Mouse (Mus musculus) spleen, postnatal 4 days (tissue): ENCODE results near the gene Mtif3.
"Not testable (repeated sequence)": the region's sequence is repeated elsewhere in the genome, so short reads cannot be mapped to it uniquely, and the experiment has no call there.

ENCODE experiments used
- DNase-seq, 2 experiments: peaks; one replicate each; pipeline ENCODE4 v3.0.0; 2022; ENCODE audit warnings: low spot score in 2 of 2

Gene Mtif3

DNA sequence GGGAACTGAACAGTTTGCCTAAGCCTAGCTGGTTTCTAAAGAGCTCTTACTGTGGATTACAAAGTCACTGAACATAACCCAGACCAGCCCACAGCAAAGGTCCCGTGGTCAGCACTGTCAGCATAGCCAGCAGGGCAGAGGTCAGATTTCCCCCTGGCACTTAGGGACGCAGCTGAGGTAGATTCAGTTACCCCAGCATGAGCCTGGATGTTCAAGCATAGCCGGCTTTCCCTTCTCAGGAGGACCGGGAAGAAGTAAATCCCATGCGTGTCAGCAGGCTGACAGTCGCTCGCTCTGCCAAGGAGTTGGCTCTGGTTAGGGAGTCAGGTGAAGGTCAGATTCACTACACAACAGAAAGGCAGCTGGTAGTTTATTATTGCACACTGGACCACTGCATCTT is 9.0 kb downstream of the Mtif3 start:
- DNase-seq = no peak

DNA sequence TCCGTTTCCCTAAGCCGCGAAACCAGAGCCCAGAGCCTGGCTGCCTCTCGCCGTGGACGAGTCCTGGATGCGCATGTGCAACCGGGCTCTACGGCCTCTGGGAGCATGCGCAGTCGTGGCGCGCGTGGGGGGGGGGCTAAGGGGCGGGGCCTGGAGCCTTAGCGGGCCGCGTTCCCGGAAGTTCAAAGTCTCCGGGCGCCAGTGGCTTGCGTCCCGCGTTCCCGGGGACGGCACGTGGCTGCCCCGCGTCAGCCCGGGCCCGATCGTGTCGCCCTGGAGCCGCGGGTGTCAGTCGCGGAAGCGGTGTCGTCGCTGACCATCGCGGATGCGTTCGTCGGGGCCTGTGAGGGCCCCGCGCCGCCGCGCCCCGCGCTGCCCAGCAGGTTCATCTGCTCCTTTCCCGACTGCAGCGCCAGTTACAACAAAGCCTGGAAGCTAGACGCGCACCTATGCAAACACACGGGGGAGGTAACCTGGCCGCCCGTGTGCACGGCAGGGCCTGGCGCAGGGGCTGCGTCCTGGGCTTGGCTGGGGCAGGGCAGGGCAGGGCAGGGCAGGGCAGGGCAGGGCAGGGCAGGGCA is 15.0 kb downstream of the Mtif3 start, which contains the start of gene Gtf3a:
Gene Gtf3a (plus strand): TSS at position 150 of the 581 bp plus-strand sequence.
- DNase-seq = peak; percentile 74 to 92

DNA sequence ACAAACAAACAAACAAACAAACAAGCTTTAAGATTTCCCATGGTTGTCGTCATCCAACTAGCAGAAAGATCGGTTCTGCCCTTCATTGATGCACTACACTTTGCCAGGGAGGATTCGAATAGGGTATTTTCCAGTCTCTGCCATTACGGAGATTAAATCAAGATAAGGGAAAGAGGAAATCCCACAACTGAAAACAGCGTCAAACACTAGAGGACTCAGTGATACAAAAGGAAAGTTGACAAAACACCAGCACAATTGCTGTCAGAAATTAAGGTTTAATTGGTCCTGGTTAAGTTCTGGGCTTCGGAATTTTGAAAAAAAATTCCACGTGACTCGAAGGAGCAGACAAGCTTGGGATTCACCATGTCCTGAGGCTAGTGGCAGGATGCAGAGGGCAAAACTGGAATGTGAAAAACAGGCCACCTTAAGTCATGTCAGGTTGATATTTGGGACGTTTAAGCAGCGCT is 15.5 kb downstream of the Mtif3 start:
- no peak for DNase-seq

DNA sequence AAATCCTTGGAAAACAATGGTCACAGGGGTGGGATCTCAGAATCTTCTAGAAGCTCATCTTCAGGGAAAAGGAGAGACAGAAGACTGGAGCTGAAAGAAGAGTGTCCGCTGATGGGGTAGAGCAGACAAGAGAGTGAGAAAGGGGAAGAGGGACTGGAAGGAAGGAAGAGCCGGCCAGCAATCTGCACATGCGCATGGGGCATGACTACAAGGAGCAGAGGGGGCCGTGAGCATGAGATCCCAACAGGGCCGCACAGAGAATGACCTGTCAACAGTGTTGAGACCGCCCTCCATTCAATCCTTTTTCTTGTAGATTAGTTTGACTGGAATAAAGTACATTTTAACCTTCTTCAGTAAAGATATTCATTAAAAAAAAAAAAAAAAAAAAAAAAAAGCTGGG is 16.1 kb downstream of the Mtif3 start:
- DNase-seq = no peak

DNA sequence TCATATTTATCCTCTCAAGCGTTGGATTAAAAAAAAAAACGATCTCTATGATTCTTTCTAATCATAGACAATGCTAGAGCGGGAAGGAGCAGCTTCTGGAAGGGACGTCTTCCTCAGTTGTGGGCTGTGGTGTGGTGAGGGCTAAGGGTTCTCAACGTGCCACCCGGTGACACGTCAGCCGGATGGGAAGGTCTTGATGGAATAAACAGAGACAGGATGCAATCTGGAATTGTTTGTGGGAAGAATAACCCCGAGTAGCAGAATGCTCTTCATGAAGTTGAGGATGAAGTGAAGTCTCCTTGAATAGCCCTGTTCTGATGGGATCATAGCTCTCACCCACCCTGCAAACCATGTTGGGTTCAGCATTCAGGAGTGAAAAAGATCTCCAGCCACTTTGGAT is 16.9 kb downstream of the Mtif3 start:
- no peak for DNase-seq

DNA sequence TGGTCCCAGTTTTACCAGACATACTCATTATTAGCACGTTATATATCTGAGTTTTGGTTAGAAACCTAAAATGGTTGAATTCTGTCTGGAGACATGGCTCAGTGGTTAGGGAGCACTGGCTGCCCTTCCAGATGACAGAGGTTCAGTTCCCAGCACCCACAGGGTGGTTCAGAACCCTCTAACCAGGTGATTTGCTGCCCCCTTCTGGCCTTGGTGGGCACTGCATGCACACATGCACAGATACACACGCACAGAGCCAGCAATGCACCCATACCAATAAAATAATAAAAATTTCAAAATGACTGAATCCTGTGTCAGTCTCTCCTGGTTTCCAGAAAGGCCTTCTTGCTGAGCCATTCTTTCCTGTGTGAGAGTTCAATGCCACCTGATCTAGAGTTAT is 19.0 kb downstream of the Mtif3 start:
- DNase-seq = no peak

DNA sequence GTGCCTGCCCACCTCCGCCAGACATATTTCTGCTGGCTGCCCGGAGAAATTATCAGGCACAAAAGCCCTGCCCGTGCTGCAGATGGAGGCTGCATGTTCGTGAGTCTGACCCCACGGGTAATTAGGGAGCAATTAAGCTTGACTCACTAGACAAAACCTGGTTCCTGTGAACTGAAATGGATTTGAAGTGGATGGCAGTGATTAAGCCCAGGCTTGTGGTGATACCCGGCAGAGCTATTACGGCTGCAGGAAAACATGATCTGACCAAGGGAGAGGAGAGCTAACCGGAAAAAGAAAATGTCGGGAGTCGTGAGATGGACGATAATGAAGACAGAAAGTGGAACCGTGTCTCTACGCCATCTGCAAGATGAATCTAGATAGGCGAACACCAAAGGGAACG is 20.6 kb downstream of the Mtif3 start:
- no peak for DNase-seq

DNA sequence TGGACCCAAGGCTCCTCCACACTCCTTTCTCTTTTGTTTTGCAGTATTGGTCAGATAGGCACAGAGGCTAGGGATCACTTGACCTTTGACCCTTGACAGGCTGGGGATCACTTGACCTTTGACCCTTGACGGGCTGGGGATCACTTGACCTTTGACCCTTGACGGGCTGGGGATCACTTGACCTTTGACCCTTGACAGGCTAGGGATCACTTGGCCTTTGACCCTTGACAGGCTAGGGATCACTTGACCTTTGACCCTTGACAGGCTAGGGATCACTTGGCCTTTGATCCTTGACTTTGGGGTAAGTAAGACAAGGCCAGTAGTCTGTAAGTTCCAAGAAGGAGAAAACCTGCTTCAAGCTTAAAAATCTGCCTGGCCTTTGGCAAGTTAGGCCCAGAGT is 21.7 kb downstream of the Mtif3 start:
- not testable (repeated sequence) for DNase-seq

DNA sequence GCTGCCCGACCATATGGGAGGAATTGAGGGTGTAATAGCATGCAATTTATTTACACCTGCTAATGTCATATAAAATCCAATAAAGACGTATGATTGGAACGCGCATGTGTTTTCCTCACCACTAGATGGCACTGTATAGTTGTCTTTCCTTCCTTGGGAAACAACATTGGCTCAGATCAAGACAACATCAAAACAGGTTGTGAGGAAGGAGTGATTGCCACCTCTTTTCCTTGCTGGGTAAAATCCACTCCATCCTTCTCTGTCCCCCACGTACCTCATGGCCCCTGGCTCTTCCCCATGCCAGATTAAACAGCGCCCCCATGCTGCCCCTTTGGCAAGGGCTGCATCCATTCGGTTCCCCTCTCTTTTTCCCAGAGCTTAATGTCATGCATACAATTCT is 23.4 kb downstream of the Mtif3 start:
- DNase-seq = no peak

DNA sequence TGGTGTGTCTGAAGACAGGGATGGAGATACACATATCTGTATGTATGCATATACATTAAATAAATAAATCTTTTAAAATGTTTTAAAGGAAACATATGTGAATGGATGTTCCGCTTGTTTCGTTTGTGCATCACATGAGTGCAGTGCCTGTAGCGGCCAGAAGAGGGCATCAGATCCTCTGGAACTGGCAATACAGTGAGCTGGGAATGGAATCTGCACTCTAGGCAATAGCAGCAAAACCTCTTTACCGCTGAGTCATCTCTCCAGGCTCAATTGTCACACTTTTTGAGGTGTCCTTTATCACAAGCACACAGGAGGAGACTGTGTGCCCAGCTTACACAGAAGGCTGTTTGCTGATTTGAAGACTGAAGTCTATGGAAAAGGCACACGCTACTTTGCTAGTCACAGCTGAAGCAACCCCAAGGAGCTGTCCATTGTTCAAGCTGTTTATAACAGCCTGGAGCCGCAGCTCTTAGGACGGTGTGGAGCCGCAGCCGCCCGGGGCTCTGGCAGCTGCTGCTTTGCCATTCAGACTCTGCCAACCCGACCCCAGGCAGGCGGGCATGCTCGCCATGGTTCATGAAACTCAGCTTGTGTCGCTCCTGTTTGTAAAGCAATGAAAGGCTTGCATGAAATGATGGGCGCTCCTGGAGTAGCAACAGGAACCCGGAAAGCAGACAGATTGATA is 24.3 kb downstream of the Mtif3 start:
- no peak for DNase-seq

DNA sequence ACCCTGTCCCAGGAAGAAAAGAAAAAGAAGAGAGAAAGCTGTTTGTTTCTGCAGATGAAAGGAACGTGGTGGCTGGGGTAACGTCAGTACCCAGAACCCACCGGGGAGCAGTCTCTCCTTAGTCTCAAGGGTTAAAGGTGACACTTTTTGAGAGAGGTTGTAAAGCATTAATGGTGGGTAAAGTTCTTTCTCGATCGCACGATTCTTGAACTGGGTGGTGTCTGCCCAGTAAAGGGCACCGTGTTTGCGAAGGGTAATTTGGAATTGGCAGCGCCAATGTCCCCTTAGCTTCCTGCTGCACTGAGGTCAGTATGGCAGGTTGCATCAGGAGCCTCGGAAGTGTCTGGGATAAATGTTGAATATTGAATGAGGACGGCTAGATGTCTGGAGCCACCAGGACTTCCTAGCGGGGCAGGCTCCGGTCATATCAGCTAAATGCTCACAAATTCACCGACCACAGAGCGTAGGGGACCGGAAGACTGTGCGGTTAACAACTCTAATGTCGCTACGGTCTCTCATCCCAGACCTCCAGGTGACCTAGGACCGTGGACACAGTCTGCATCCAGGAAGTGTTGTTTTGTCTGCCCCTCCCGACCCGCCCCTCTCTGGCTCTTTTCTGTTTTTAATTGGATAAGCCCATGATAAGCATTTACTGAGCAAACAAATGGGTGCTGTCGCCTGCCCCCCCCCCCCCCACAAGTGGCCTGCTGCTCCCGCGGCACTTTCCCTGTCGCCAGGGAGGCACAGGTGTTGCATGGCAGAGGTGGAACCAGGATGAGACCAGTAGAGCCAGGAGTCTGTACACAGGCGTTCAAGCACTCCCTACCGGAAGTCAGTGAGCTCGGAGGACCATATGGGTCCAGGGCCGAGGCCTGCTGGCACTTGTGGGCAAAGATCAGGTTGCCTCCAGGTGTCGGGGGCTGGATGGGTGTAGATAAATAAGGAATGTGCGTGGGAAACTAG is 25.8 kb downstream of the Mtif3 start:
- DNase-seq = no peak

DNA sequence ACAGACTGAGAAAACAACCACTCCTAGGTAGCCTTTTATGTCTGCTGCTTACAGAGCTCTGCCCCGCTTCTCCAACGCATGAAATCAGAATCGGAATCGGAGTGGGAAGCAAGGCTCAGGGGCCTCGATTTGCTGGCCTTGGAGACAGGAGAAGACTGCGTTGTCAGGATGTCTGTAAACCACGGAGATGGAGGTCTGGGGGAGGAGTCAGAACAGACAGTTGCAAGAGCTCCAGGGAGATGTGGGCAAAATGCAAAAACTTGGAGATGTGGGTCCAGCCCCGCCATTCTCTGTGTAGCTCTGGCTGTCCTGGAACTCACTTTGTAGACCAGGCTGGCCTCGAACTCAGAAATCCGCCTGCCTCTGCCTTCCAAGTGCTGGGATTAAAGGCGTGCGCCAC is 30.1 kb downstream of the Mtif3 start:
- DNase-seq = no peak

DNA sequence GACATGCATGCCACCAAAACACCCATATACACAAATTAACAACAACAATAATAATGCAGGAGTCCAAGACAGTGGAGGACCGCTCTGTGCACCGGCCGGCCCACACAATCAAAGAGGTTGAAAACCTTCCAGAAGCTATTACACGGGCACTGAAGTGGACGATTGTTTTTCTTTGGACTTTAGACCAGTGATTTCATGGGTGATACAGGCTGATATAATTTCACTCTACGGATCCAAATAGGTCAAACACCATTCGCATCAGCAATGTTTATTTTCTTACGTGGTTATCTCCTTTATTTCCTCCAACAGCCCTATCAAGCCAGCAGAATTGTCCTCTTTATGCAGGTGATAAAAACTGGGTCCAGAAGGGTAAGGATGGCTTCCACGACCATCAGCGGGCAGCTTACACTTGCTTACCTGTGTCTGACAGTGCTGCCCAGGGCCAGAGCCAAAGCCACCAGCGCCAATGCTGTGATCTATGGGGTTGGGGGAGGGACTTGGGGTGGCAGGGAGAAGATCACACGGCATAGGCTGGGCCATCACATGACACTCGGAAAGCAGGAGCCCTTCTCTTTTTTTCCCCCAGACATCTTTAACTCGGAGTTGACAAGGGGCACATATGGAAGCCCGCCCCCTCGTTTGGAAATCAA is 31.6 kb downstream of the Mtif3 start:
- no peak for DNase-seq

DNA sequence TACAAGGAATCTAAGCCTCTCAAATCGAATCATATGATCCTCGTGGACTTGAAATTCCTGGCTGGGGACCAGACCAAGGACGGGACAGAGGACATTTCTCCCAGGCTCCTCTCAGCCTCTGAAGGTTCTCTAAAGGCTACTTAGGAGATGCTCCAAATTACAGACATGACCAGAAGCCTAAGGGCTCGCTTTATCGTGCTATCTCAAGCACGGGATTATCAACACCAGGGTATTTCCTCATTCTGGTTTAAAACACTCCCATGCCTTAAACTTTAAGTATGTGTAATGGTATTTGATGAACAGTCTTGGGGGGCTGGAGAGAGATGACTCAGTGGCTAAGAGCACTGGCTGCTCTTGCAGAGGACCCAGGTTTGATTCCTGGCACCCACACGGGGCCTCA is 32.2 kb downstream of the Mtif3 start:
- no peak for DNase-seq

DNA sequence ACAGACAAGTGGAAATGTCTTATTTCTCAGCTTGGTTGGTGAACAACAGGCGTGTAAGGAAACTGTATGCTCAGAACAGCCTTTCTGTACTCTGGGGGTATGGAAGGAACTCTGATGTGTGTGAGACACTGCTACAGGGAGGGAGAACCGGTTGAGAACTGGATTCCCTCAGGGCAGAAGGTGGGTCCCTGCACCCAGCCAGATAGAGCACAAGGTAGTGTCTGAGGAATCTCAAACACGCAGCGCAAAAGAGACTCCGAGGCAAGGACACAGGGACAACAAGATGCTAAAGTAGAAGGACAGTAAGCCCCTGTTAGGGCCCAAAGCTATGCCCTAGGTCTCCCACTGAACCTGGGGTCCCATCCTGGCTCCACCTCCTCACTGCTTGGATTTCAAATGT is 36.9 kb downstream of the Mtif3 start:
- DNase-seq = no peak

DNA sequence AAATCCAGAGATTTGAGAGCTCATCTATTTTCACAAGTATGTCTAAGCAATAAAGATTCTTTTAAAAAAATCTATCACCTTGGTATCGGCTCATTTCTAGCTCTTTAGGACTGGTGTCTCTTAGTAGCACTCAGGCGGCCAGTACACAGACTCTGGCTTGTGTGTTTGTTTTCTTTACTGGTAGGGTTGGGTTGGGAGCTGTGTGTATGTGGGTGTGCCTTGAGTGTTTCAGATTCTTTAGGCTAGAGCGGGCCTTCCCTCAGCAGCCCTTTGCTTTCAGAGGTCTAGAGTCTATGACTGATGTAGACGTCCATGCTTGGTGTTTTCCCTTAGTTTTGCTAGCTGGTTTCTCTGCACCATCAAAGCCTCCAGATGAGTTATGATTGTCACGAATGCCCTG is 40.1 kb downstream of the Mtif3 start:
- no peak for DNase-seq

DNA sequence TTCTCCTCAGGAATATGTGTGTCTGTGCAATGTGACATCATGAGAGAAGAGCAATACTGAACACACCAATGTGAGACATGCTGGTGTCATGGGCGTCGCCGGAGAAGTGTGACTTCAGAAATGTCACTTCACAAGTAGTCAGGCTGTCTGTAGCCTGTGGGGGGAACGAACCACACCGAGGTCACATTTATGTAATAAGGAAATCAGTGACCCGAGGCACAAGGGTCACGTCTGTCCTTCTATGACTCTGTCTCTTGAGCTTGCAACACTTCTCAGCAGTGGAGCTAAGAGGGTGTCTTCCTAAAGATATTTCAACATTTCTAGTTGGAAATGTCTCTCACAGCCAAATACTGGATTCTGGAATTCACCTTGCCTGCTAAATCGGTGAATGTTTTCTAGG is 42.4 kb downstream of the Mtif3 start:
- no peak for DNase-seq

DNA sequence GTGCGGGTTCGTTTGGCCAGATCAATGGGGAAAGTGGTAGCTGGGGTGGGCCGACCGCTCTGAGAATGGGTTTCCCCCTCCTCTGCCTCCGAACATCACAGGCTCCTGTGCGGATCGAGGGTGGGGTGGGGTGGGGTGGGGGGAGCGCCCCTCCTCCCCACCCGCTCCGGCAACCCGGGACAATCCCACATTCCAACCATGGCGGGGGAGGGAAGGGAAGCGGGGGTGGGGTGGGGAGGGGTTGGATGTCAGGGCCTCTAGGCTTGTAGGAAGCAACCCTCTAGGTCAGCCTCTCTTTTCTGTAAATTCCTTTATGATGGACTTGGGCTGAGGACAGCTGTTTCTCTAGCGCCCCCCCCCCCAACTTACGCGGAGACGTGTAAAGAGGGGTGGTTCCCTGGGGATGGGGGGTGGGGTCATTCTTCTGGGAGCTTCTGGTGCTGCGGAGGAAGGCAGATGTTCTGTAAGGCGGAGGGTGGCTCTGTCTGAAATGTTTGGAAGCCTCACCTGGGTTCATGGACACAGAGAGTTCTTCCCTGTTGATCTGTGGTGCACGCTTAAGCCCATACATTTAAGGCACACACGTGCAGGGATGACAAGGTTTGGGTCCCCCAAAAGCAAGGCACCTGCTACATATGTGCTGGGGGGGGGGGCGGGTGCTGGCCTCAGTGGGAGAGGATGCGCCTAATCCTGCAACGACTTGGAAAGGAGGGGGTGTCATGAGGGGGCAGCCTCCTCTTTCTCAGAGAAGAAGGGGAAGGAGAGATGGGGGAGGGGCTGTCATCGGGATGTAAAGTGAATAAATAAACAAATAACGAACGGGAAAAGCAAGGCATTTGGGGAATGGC is 43.1 kb downstream of the Mtif3 start:
- DNase-seq = no peak

DNA sequence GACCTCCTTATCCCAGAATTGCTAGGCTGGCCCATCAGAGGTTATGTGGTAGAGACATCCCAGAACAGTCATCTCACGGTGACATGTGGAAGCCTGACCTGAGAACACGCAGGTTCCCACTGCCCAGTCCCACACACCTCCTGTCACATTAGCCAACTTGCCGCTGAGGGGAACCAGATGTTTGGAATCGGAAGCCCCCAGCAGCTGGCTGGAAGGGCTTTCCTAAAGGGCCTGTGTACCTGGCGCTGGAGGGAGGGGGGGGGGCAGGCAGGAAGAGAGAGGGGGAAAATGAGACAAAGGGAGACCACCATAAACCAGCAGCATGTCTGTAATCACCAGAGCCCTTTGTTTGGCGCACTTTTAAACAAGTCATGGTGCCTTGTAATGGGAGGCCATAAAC is 43.7 kb downstream of the Mtif3 start:
- DNase-seq = no peak

DNA sequence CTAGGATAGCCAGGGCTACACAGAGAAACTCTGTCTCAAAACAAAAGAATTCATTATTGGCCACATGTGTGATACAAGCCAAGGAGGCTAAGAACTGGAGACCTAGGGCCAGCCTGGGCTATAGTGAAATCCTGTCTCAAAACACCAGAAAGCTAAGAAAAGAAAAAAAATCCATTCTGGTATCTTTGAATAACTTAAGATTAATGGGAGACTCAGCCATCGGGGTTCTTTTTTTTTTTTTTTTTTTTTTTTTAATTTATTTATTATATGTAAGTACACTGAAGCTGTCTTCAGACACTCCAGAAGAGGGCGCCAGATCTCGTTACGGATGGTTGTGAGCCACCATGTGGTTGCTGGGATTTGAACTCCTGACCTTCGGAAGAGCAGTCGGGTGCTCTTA is 46.2 kb downstream of the Mtif3 start:
- DNase-seq = not testable (repeated sequence)

DNA sequence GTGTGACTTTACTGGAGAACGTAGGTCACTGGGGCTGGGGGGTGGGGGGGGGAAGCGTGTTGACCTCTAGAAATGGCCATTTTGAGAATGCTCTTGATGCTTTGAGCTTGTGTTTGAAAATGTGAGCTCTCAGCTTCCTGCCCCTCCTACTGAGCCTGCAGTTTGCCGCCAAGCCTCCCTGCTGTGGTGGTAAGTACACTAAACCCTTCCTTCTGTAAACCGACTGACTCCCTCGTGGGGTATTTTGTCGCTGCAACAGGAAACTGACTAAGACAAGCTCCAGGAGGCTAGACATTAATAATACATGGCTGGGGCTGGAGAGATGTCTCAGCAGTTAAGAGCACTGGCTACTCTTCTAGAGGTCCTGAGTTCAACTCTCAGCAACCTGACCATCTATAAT is 46.8 kb downstream of the Mtif3 start:
- DNase-seq = no peak
